Mouse (Mus musculus) embryonic stem cell, embryonic (primary cell): Measurements from ENCODE around the gene Nampt.

Experiments
- CTCF ChIA-PET, 4 experiments: fragments of 300-600 bp in 2 of 4; fragments of 350-600 bp in 2 of 4; sonication (Branson Sonifier 250); formaldehyde crosslinking; loops; one replicate each; lab custom pipeline; 2022; ENCODE audit warnings: inconsistent platforms in 2 of 4; lab: Charles Lee
- POLR2A ChIA-PET, 4 experiments: fragments of 300-600 bp in 2 of 4; fragments of 350-600 bp in 2 of 4; sonication (Branson Sonifier 250); formaldehyde crosslinking; loops; one replicate each; lab custom pipeline; 2022; ENCODE audit warnings: antibody characterized with exemption in 4 of 4, inconsistent platforms in 1 of 4; lab: Charles Lee

The Nampt gene

DNA sequence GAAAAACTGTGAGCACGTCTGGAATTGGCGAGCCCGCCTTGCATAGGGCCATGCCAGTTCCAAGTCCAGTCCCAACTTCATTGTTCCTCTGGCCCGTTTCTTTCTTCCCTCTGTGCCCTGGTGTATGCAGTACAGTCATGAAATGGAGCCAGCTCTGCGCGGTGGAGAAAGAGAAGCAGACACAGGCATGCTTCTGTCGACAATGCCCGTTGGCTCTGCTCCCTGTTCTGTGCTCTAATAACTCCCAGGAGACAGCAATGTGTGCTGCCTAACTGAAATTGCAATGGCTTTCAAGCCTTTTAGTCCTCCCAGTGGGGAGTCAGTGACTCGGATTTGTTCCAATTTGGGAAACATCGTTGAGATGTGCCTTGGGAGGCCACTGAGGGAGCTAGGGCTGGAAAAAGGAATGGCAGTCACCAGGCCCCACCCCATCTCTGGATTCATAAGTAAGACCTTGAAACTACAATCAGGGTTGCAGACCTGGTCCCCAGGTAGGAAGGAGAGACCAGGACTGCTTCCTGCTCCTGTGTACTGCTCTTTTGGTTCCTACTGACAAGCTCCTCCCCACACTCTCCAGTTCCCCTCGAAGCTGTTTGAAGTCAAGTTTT, 58.7 kb downstream of the Nampt start:
- CTCF ChIA-PET: interaction anchor here in 2 of 4 experiments (0.5 to 1.0 kb wide), 3 partner anchors 12 to 151 kb away, joined by 3 to 4 read pairs (median 3); no protein-coding TSS in a partner anchor
- POLR2A ChIA-PET: interaction anchor here in 2 of 4 experiments (0.7 to 1.0 kb wide), 3 partner anchors 57 to 414 kb away, joined by 3 to 5 read pairs (median 3); no protein-coding TSS in a partner anchor

DNA sequence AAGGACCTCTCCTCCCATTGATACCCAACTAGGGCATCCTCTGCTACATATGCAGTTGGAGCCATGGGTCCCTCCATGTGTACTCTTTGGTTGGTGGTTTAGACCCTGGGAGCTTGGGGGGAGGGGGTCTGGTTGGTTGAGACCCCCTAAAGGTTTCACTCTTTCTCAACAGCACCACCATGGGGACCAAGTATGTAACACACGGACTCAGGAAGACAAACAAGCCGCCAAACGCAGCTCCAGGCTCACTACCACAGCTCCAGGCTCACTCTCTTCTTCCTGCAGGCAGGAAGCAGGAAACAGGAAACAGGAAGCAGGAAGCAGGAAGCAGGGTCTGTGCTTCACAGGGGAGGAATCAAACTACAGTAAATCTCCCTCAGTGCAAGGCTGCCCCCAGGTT, 60.0 kb downstream of the Nampt start:
- ChIA-PET CTCF (no interaction called here), POLR2A (no interaction called here)

DNA sequence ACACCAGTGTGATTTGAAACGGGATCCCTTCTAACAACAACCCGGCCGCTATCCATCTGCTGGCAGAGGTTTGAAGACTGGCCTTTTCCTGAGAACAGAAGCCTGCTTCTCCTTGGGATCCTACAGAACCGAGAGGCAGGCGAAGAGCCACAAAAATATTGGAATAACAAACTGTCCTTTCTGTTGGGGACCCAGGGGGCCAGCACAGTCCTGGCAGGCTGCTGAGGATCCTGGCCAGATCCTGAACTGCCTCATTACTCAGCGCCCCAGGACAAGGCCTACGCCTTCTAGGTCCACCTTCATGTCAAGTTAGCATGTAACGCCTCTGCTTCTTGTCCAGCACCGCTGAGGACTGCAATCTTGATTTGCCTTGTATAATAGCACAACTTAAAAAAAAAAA, 65.0 kb downstream of the Nampt start:
- POLR2A ChIA-PET: interaction anchor here in 1 of 4 experiments (0.6 to 1.2 kb wide), 5 partner anchors 12 to 415 kb away, joined by 3 to 4 read pairs (median 3); no protein-coding TSS in a partner anchor
- CTCF ChIA-PET: interaction anchor here in 1 of 4 experiments (0.6 kb wide), 1 partner anchor 13 kb away, joined by 3 read pairs; no protein-coding TSS in a partner anchor

- POLR2A ChIA-PET: interaction anchor here in 1 of 4 experiments (0.6 to 1.2 kb wide), 5 partner anchors 13 to 416 kb away, joined by 3 to 4 read pairs (median 3); no protein-coding TSS in a partner anchor
- CTCF ChIA-PET: interaction anchor here in 1 of 4 experiments (0.6 kb wide), 1 partner anchor 13 kb away, joined by 3 read pairs; no protein-coding TSS in a partner anchor
Observed at GRCm38 (mm10) chr12:32885041-32885440, 65.7 kb downstream of the Nampt start.

DNA sequence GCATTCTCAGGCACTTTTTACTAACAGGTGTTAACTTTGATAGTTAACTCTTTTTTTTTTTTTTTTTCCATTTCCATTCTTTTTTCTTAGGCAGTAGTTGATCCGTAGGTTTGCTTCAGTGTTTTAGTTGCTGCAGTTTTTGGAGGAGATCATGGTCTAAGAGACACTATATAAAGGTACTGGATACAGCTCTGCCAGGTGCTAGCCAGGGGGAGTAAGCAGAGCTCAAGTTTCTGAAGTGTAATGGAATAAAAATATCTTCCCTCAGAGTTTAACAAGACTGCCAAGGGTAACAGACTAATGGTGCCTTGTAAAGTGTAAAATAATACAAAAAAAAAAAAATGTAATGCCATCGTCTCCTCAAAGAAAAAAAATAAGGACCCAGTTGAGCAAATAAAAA, 67.0 kb downstream of the Nampt start:
- ChIA-PET CTCF (no interaction called here), POLR2A (interaction anchor here in 1 of 4 experiments (0.7 kb wide), 1 partner anchor 56 kb away, joined by 3 read pairs; no protein-coding TSS in a partner anchor)

DNA sequence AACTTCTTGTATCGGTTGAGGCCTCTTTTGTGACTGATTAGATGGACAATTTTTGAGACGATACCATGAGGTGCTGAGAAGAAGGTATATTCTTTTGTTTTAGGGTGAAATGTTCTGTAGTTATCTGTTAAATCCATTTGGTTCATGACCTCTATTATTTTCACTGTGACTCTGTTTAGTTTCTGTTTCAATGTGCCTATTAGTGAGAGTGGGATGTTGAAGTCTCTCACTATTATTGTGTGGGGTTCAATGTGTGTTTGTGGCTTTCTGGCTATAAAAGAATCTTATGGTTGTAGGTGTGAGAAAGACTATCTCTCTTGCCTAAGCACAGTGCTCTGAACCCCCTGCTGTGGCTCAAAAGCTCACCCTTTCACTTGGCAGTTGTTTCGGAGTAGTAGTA, 68.9 kb downstream of the Nampt start:
- POLR2A ChIA-PET: no interaction called here
- CTCF ChIA-PET: no interaction called here

DNA sequence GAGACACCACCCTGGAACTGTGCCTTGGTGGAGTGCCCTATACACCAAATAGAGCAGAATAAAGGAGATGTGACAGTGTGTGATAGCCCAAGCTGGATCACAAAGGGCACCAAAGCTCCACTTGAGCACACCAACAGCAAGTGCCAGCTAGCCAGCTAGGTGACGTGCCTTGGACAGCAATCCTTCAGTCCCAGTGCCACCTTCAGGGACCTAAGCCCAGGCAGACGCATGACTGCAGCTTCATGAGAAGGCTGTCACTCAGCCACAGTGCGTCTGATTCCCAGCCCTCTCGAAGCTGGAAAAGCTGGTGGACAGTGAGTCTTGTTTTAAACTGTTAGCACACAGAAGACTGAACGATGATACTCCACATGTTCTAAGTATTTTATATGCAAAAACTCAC, 70.5 kb downstream of the Nampt start:
- ChIA-PET CTCF (interaction anchor here in 1 of 4 experiments (0.9 kb wide), 1 partner anchor 12 kb away, joined by 4 read pairs; no protein-coding TSS in a partner anchor), POLR2A (no interaction called here)

DNA sequence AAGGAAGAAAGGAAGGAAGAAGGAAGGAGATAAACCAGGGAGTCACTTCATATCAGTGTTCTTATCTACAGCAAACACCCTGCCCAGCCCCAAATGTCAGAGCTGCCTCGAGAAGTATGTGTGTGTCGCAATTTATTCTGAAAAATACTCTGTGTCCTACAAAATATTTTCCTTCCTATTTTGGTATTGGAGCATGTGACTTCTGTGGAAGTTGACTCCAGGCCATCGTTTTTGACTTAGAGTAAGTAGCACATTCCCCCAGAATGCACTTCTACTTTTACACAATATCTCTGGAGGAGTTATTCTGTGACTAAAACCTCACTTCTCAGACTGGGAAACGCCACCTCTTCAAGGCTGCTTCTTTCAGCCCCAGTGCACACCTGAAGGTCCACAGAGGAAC, 71.1 kb downstream of the Nampt start:
- CTCF ChIA-PET: no interaction called here

DNA sequence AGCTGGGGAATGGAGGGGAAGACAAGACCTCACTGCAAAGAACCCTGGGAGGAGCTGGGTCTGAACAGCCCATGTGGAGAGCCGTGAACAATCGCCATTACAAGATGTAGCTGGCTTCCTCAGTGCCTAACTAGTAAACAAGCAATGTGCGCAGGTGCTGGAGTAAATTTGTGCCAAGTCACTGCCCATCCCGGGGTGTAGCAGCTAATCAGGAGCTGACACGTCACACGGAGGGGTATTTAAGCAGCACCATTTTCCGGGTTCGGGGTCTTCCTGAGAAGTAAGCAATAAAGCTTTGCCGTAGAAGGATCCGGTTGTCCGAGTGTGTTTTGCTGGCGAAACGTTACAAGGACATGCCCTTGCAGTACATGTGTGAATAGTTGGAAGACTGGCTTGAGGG, 71.9 kb downstream of the Nampt start:
- ChIA-PET POLR2A (interaction anchor here in 2 of 4 experiments (0.6 to 1.1 kb wide), 2 partner anchors 69 to 544 kb away, joined by 3 to 6 read pairs; no protein-coding TSS in a partner anchor), CTCF (interaction anchor here in 2 of 4 experiments (0.6 to 0.7 kb wide), 2 partner anchors 19 to 1299 kb away, joined by 3 to 4 read pairs; no protein-coding TSS in a partner anchor)

More for the DNA sequence above, 71.1 kb downstream of the Nampt start:
- POLR2A ChIA-PET: no interaction called here

DNA sequence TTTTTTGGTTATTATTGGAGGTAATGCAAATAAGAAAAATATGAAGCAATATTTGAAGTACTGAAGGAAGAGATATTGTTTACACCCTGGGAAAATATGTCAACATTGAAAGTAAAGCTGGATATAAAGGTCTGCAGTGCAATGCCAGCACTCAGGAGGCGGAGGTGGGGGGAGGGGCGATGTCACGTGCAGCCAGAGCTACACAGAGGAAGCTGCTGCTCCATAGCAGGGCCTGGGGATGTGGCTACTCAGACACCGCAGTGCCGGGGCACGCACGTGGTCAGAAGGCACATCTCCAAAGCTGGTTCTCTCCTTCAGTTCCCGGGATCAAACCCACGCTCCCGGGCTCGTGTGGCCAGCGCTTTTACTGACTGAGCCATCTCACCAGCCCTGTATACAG, 73.9 kb downstream of the Nampt start:
- CTCF ChIA-PET: interaction anchor here in 2 of 4 experiments (0.7 to 1.3 kb wide), 2 partner anchors 15 to 27 kb away, joined by 3 read pairs; no protein-coding TSS in a partner anchor
- POLR2A ChIA-PET: interaction anchor here in 1 of 4 experiments (0.8 kb wide), 1 partner anchor 90 kb away, joined by 4 read pairs; no protein-coding TSS in a partner anchor

- ChIA-PET CTCF (no interaction called here), POLR2A (no interaction called here)
Observed at GRCm38 (mm10) chr12:32895806-32896205, 76.5 kb downstream of the Nampt start.

DNA sequence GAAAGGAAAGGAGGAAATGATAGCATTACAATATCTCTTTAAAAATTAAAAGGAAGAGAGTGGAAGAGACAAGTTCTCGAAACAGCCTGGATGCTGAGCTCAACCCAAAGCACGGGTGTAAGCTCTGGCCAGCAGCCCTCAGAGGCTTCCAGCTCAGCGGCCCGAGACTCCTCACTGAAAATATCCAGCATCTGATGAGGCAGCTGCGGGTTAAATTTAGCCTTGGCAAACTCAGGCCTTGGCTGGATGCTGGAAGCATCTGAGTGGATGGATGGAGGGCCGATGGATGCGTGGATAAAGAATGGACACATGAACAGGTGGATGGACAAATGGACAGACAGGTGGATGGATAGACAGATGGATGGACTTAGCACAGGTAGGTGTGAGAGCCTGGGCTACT, 77.2 kb downstream of the Nampt start:
- ChIA-PET POLR2A (interaction anchor here in 1 of 4 experiments (1.1 kb wide), 1 partner anchor 55 kb away, joined by 3 read pairs; no protein-coding TSS in a partner anchor), CTCF (interaction anchor here in 2 of 4 experiments (0.9 to 1.3 kb wide), 3 partner anchors 168 to 277 kb away, joined by 3 to 7 read pairs (median 4); no protein-coding TSS in a partner anchor)

DNA sequence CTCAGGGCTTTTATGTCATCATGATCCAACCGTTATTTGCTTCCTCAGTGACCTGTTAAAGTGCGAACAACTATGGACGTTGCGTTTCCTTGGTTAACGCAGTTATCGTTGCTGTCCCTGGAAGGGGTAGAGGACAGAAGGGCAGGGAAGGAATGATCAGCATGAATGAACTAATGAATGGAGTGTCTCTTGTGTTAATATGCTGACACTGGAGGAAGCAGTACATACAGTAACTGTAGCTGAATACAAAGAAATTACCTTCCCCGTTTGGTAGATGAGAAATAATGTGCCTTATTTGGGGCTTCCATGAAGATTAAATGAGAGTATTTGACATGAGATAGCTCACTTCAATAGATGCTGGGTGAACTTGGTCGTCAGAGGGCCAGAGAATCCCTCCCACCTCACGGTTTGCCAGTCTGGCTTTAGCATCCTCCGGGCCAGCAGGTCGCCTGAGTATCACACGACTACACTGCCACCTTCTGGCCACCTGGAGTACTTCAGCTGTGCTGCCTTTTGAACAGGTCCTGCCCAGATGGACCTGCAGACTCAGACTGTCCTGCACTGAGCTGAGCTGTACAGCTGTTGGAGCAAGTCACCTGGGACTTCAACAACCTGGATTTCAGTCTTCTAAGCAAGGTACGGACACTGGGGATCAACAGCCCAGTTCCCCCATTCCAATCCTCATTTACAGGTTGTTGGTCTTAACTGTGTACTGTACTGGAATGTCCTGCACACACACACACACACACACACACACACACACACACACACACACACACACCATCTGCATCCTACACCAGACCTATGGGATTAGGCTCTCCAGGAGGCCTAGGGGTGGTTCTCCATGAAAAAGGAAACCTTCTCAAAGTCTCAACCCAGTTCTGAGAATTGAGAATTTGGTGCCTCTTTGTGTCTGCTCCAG, 78.1 kb downstream of the Nampt start:
- POLR2A ChIA-PET: interaction anchor here in 2 of 4 experiments (0.5 to 1.4 kb wide), 3 partner anchors 12 to 498 kb away, joined by 3 to 7 read pairs (median 3); no protein-coding TSS in a partner anchor
- CTCF ChIA-PET: interaction anchor here (0.6 to 1.5 kb wide), 27 partner anchors 9 to 663 kb away, joined by 3 to 8 read pairs (median 4); partner anchors contain the start of gene Ccdc71l (in 1 of the 4)

- POLR2A ChIA-PET: no interaction called here
- CTCF ChIA-PET: interaction anchor here in 1 of 4 experiments (1.4 kb wide), 1 partner anchor 9 kb away, joined by 4 read pairs; no protein-coding TSS in a partner anchor
Observed at GRCm38 (mm10) chr12:32901005-32901404, 81.7 kb downstream of the Nampt start.
